Mouse (Mus musculus) retina, postnatal 7 days (tissue): ENCODE measurements around the gene Cirbp.

ENCODE experiments used
- DNase-seq: peaks from one replicate; pipeline ENCODE4 v3.0.0-alpha.2; 2012; ENCODE audit warnings: low read depth, low spot score

Cirbp gene

DNA sequence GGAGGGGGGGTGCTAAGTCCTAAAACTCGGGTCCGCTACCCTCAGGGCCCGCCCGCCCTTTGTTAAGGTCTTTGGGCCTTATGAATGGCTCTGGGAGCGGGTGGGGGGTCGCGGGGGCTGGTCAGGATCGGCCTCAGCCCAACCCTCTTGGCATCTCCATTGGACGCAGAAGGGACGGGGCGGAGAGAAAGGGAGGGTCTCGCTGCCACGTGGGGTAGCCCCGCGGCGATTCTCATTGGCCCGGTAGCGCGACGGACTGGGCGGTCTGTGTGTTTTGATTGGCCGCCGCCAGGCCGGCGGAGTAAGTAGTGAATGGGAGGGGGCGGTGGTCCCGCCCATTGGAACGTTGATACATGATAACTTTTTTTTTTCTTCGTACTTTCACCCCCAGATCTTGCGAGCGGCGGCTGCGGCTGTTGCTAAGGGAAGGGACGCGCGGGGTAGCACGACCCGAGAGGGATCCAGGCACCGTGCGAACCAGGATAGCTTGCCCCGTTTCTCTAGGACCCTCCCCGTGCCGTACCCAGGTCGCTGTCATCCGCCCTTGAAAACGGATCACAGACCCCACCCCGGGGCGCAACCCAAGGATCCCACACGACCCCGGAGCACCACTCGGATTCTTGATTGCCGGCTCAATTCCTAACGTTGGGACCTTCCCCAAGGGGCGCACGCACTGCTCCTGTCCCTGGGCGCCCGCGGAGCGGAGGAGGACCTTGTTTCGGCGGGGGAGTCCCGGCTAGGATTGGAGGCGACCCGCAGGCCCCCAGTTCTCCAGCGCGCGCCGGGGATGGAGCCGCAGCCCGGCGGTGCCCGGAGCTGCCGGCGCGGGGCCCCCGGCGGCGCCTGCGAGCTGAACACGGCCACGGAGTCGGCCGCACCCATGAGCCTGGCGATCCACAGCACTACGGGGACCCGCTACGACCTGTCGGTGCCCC is 16.2 kb upstream of the Cirbp start:
- peak; percentile 93 for DNase-seq

- DNase-seq = no peak
Measured at GRCm38 (mm10) chr10:80150226-80151210, 15.3 kb upstream of the Cirbp start.

- DNase-seq = no peak
Measured at GRCm38 (mm10) chr10:80151211-80152034, 14.4 kb upstream of the Cirbp start.

GRCm38 (mm10) chr10:80152071-80152872 is 13.5 kb upstream of the Cirbp start:
- no peak for DNase-seq

GRCm38 (mm10) chr10:80152873-80153260 is 12.9 kb upstream of the Cirbp start:
- no peak for DNase-seq

- DNase-seq = no peak
Measured at GRCm38 (mm10) chr10:80153713-80154112, 12.1 kb upstream of the Cirbp start.

DNA sequence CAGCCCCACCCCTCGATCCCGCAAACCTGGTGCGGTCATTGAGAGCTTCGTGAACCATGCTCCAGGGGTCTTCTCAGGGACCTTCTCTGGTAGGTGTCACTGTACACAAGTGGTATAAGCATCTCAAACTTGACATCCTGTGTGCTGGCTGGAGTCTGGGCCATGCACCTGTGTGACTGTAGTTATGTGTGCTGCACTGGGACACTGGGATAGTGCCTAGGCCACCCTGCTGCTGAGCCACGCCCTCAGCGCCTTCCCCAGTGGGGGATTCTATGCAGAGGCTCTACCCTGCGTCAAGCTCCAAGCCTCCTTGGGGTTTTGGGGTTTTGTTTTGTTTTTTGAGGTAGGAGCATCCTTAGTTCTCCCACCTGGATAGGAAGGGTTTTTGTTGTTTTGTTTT is 11.4 kb upstream of the Cirbp start:
- DNase-seq = no peak

DNA sequence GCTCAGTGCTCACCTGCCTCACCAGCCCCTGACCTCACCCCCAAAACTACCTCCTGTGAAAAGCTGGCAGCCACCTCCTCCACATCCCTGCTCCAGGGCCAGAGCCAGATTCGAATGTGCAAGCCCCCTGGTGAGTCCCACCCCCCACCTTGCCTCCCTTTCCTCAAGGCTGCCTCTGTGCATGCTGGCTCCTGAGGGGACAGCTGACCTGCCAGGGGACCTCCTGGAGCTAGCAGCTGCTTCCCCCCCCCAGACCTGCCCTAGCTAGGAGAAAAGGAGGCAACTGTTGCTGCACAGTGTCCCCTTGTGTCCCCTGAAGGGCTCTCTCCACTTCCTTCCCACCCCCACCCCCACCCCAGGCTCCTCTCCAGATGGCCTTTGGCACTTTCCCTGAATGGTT is 10.5 kb upstream of the Cirbp start:
- DNase-seq = no peak

GRCm38 (mm10) chr10:80156002-80156751 is 9.6 kb upstream of the Cirbp start:
- DNase-seq = no peak

- no peak for DNase-seq
Measured at GRCm38 (mm10) chr10:80156752-80157053, 9.1 kb upstream of the Cirbp start.

DNA sequence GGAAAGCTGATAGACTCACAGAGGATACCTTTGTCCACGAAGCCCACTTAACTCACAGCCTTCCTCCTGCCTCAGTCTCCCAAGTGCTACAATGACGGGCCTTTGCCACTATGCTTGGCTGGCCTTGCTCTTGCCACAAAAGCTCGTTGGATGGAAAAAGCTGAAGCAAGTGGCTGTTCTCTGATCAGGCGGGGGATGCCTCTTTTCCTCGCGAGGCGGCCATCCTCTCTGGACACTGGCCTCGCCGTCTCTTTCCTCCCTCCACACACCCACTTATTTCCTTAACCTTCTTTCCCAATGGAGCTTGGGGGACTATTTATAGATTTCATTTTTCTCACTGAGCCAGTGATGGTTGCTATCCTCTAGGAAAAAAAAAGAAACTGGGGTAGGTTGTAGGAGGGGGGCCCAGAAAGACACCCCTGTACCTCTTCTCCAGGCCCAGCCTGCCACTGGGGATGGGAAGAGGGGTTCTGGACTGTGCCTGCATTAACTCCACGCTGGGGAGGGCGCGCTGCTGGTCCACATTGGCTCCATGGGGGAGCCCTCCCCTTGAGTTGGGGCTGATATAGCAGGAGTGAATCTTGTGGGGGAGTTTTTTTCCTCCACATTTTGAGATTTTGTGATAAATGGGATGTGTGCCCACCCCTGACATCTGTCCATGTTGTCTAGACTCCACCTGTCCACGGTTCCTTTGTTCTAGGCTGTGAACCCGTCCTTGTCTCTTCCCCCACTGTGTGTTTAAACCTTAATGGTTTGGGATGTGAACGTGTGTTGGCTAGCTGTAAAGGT is 8.4 kb upstream of the Cirbp start:
- no peak for DNase-seq

DNA sequence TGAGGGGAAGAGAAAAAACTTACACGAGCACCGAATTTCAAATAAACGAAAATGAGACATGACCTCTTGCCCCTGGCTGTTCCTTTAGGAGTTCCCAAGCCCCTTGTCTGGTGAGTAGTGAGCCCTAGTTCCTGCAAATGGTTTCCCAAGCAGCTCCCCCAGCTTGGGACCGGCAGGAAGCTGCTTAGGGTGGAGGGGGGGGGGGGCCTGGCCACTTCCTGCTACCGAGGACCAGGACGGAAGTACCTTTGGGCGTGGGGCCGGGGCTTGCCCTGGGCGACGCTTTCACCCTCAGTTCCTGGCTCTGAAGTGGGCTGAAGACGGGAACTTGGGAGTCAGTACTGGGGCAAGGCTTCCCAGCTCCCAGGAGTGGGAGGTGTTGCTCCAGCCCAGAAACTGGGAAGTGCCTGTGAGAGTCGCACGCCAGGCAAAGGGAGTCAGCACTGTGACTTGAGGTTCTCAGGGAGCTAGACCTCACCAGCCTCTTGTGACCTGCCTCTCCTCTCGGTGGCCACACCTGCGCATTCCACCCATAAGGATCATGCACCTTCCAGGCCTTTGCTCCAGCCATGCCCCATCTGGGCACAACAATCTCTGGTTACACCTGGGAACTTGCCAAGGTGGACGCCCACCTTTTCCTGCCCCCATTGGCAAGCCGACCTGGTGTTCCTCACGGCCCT is 7.3 kb upstream of the Cirbp start:
- DNase-seq = no peak

DNA sequence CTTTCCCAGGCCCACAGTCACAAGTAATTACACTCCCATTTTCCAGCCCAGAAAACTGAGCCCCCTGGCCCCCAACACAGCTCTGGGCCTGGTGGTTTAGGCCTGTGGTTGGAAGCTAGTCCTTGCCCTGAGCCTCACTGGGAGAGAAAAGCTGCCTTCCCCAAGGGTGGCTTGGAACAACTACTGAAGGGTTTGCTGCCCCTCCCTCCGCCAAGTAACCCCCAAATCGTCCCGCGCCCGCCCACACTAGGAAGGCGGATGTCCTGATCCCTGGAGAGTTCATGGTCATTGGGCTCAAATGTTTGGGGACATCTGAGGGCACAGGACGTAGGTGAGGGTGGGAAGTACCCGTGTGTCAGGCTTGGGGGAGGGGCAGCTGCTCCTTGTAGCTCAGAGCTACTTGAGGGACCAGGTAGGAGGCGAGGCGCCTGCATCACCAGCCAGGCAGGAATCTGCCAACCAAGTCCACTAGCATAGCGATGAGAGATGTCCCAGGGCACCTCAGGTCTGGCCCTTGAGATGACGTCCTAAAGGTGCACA is 6.7 kb upstream of the Cirbp start:
- DNase-seq = no peak

- peak; percentile 93 for DNase-seq
Measured at GRCm38 (mm10) chr10:80159561-80160454, 6.0 kb upstream of the Cirbp start.

DNA sequence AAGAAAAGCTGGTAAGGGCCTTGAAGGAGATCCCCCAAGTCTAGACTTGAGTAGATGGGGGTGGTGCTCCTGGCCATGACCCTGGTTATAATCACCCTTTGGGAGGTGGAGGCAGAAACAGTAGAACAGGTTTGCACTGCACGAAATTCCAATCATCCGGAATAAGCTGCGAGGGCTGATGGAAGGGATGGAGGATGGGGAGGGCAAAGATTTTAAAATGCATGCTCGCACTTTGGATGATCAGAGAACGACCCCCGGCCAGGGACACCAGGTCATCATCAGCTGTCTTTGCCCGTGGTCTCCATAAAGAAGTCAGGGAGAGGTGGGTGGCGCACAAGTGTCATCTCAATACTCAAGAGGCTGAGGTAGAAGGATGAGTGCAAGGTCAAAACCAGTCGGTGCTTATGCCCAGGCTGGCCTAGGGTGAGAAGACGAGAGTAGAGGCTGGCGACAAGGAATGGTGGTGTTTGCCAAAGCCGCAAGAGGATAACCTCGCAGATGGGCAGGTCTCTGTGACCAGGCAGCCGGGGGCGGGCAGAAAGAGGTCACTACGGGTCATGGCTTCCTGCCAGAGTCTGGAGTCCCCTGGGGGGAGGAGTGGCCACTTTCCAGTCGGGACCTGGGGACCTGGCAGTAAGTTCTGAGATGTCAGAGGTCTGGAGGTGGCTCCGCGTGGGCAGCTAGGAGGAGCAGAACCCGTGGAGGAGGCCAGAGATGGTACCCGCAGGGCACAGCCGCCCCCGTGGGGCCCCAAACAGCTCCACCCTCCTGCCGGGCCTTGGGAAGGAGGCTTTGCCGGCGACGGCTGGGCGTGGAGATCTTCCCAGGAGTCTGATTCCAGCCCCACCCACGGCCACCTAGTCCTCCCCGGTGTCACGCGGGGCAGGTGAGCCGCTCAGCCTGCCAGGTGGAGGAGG is 5.1 kb upstream of the Cirbp start:
- DNase-seq = peak; percentile 84

DNA sequence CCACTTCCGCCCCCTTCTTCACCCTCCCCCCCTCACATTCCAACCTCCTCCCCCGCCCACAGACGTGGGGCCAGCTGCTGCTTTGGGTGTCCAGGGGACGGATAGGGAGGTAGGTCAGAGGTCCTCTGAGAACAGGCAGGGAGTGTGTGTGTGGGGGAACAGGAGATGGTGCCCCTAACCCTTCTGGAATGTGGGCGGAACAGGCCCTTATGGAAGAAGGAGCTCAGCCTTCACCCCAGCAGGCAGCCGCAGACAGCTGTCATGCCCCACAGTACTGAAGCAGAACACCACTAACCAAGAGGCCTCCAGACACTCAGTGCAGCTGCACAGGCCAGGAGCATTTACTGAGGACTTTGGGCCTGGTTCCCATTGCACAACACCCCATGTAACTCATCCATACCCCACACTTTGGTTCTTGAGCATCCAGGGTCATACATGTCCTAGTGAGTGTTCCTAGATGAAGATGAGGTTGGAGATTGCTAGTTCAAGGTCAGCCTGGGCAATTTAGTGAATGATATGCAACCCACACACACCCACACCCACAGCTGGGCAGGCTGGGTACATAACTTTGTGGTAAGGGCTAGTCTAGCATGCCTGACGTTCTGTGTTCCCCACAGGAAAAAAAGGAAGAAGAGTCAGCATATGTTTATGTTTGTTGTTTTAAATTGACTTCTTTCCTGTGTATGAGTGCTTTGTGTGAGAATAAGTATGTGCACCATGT is 4.1 kb upstream of the Cirbp start:
- no peak for DNase-seq
